Mouse (Mus musculus): ENCODE results near the gene Tomm40. TPM values are rescaled to one million over a fixed set of nuclear protein-coding genes. Genes with fewer than 3 reads are reported as not detected.

Tomm40 gene
- 128 and 146 TPM in 2 replicates for polyA plus RNA-seq (2015; fragmentation: Nextera tagmentation; extraction: Ambion mirVana)

DNA sequence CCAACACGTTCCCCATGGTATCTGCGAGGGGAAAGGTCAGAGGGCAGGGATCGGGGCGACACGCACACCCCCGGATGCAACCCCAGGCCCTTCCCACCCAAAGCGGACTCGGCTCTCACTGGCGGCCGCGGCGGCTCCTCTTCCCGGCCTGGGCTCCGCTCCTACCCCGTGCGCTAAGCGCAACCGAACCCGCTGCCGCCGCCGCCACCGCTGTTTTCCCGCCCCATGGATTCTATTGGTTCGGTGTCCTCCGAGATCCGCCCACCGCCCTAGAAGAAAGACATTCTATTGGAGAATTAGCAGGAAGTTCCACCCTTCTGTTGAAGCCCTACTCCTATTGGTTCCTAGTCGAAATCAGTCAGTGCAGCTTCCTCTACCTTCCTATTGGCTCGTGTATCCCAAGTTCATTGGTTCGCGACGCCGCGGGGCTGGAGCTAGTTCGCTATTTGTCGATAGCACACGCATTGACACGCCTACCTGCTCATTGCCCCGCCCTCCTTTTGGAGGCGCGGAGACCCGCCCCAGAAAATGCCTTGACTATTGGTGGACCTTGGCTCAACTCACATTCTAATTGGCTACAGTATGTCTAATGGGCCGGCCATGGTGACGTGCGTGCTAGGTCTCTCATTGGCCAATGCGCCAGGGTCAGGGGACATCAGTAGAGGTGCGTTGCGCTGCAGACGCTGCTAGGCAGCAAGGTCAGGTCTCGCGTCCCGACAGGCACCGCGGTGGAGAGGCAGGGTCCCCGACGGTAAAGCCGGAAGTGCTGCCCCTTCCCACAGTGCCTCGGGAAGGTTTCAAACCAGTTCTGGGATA lies at the start of gene Tomm40:
Gene Tomm40, minus strand, starts transcription at position 200 of the 816 bp plus-strand sequence.
- peak within 1 kb of the TSS; percentile 85 for H3K27ac ChIP-seq (replicated peaks)
- H3K27me3 ChIP-seq (replicated peaks), result no peaks in the 10 kb centered on the region
- peak; percentile 97 for ATAC-seq (ENCODE audit: extremely low read depth, insufficient number of reproducible peaks, low FRiP score, low TSS enrichment)
- WGBS, result under 1% methylated on average over 52 of the region's 59 CpGs
- H3K36me3 ChIP-seq, result peaks cover 72% of the 10 kb centered on the region
- peak within 1 kb of the TSS; percentile 96 for H3K4me3 ChIP-seq
- peak within 1 kb of the TSS; percentile 93 for H3K4me2 ChIP-seq
- peaks cover 25% of the 10 kb centered on the region for H3K4me1 ChIP-seq
- H3K9ac ChIP-seq, result peak within 1 kb of the TSS; percentile 98
- peaks cover under 1% of the 10 kb centered on the region; the same call in 1 of the 2 replicates for H3K9me3 ChIP-seq

DNA sequence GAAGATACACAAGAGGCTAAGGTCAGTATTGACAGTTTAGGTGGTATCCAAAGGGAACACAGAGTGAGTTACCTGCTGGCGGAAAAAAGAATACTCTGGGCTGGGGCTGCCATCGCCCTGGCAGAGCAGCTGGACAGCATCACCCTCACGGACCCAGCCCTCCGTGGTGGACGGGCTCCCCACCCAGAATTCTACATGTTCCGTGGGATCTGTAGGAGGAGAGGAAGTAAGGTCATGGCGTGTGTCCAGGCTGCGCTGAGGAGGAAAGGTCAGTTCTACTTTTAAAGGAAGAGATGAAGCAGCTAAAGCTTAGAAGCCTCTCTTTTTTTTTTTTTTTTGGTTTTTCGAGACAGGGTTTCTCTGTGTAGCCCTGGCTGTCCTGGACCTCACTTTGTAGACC lies 49.3 kb upstream of the Tomm40 start:
- no peak overlapping the region for H3K27ac ChIP-seq (replicated peaks)
- no peak overlapping the region for H3K4me3 ChIP-seq
- H3K36me3 ChIP-seq, result peaks cover 82% of the 10 kb centered on the region
- no peaks in the 10 kb centered on the region for H3K27me3 ChIP-seq (replicated peaks)
- peaks cover 51% of the 10 kb centered on the region for H3K4me1 ChIP-seq
- ATAC-seq (ENCODE audit: extremely low read depth, insufficient number of reproducible peaks, low FRiP score, low TSS enrichment), result no peak
- WGBS, result 72% methylated on average over 9 of the region's 9 CpGs
- H3K4me2 ChIP-seq, result no peak overlapping the region
- H3K9ac ChIP-seq, result no peak overlapping the region
- no peaks in the 10 kb centered on the region for H3K9me3 ChIP-seq

- Histone ChIP-seq H3K4me3 (no peak overlapping the region), H3K27ac (replicated peaks) (no peak overlapping the region), H3K9ac (no peak overlapping the region), H3K4me2 (no peak overlapping the region), H3K36me3 (peaks cover 88% of the 10 kb centered on the region), H3K27me3 (replicated peaks) (no peaks in the 10 kb centered on the region), H3K4me1 (peaks cover 49% of the 10 kb centered on the region), H3K9me3 (no peaks in the 10 kb centered on the region)
- 77% methylated on average over 13 of the region's 13 CpGs for WGBS
- no peak for ATAC-seq (ENCODE audit: extremely low read depth, insufficient number of reproducible peaks, low FRiP score, low TSS enrichment)
Observed at GRCm38 (mm10) chr7:19763829-19764477, 48.7 kb upstream of the Tomm40 start.

GRCm38 (mm10) chr7:19762283-19762682 lies 47.0 kb upstream of the Tomm40 start:
- H3K36me3 ChIP-seq, result peaks cover 96% of the 10 kb centered on the region
- peaks cover 41% of the 10 kb centered on the region for H3K4me1 ChIP-seq
- H3K4me3 ChIP-seq, result no peak overlapping the region
- no peaks in the 10 kb centered on the region for H3K27me3 ChIP-seq (replicated peaks)
- H3K27ac ChIP-seq (replicated peaks), result peak overlapping the region; percentile 76
- no peak overlapping the region for H3K4me2 ChIP-seq
- WGBS, result 35% methylated on average over 11 of the region's 11 CpGs
- ATAC-seq (ENCODE audit: extremely low read depth, insufficient number of reproducible peaks, low FRiP score, low TSS enrichment), result 0 out of 2 replicates have a peak, but pooled peaks have one; percentile 29
- peak overlapping the region; percentile 69 for H3K9ac ChIP-seq
- H3K9me3 ChIP-seq, result no peaks in the 10 kb centered on the region

DNA sequence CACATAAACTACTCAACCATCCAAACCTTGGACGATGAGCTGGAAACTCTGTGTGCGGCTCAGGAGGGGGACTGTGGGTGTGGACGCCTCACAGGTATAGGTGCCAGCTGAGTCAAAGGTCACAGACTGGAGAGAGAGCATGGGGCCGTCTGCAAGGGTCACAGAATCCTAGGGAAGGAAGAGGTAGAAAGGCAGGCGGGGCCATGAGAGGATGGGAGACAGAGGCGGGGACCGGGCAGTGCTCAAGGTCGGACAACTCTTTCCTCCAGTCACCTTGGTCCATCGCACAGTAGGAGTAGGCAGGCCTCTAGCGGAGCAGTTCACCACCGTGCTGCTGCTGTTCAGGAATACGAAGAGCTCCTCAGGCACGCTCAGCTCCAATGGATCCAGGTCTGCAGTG lies 44.8 kb upstream of the Tomm40 start:
- H3K27me3 ChIP-seq (replicated peaks), result no peaks in the 10 kb centered on the region
- 0 out of 2 replicates have a peak overlapping the region, but pooled peaks have one; percentile 11 for H3K4me2 ChIP-seq
- WGBS, result 63% methylated on average over 13 of the region's 13 CpGs
- H3K4me1 ChIP-seq, result peaks cover 64% of the 10 kb centered on the region
- peaks cover 73% of the 10 kb centered on the region for H3K36me3 ChIP-seq
- peak overlapping the region; percentile 82 for H3K27ac ChIP-seq (replicated peaks)
- H3K4me3 ChIP-seq, result no peak overlapping the region
- no peak for ATAC-seq (ENCODE audit: extremely low read depth, insufficient number of reproducible peaks, low FRiP score, low TSS enrichment)
- no peaks in the 10 kb centered on the region for H3K9me3 ChIP-seq
- peak overlapping the region; percentile 1; the same call in 1 of the 2 replicates for H3K9ac ChIP-seq

DNA sequence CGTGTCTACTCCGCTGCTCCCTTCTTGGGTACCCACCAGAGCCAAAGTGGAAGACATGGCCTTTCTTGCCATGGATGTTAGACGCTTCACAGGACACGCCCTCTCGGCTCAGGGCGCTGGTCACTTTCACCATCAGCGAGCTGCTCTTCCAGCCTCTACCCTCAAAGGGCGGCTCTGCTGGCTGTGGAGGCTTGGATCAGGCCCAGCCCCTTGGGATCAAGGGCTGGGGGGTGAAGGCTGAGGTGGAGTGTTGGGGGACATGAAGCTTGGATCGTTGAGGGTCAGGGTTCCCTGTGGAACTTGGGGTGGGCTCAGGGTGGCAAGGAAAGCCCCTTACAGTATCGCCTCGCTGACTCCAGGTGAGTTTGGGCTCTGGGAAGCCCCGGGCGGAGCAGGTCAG lies 43.4 kb upstream of the Tomm40 start:
- Histone ChIP-seq H3K9me3 (no peaks in the 10 kb centered on the region), H3K27ac (replicated peaks) (0 out of 2 replicates have a peak overlapping the region, but pooled peaks have one; percentile 0), H3K4me1 (peaks cover 76% of the 10 kb centered on the region), H3K4me2 (no peak overlapping the region), H3K9ac (no peak overlapping the region), H3K4me3 (no peak overlapping the region), H3K27me3 (replicated peaks) (no peaks in the 10 kb centered on the region), H3K36me3 (peaks cover 59% of the 10 kb centered on the region)
- ATAC-seq (ENCODE audit: extremely low read depth, insufficient number of reproducible peaks, low FRiP score, low TSS enrichment), result no peak
- 79% methylated on average over 13 of the region's 13 CpGs for WGBS

DNA sequence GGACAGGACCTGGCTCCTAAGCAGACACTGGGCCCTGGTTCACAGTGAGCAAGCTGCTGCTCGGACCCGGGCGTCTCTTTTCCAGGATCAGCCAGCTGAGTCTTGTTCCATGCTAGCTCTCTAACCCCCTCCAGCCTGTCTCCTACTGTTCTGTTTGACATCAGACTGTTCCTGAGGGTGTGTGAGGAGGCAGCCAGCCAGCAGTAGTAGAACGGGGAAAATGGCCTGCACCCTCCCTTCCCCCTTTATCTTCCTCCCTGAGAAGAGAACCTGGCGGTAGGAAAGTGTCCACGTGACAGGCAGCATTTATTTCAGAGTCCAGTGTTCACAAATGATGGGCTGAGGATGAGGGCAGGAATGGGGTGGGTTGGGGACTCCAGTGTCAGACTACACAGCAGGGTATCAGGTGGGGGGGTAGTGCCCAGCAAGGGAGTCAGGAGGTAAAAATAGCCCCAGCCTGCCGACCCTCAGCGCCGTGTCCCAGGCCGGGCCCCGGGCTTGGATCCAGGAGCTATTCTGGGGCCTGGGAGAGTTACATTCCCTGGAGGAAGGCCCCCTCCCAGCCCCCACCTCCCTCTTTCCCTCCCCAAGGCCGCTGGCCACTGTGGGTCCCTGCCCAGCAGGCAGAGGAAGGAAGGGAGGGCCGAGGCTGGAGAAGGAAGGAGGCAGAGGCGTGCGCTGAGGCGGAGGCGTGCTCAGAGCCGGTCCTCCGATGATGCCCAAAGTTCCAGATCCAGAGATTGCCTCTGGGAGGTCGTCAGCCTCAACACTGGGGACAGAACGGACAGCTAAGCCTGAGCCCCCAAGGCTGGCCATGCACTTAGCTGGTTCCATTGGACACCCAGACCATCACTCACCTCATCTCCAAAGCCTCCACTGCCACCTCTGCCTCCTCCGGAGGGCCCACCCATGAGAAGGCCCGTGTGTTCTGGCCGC lies 40.9 kb upstream of the Tomm40 start:
- peak; percentile 75 for ATAC-seq (ENCODE audit: extremely low read depth, insufficient number of reproducible peaks, low FRiP score, low TSS enrichment)
- peaks cover 36% of the 10 kb centered on the region for H3K36me3 ChIP-seq
- peak overlapping the region; percentile 52 for H3K4me2 ChIP-seq
- H3K27me3 ChIP-seq (replicated peaks), result no peaks in the 10 kb centered on the region
- no peaks in the 10 kb centered on the region for H3K9me3 ChIP-seq
- WGBS, result 23% methylated on average over 24 of the region's 24 CpGs
- peak overlapping the region; percentile 25 for H3K4me3 ChIP-seq
- H3K4me1 ChIP-seq, result peaks cover 68% of the 10 kb centered on the region
- H3K9ac ChIP-seq, result peak overlapping the region; percentile 73
- H3K27ac ChIP-seq (replicated peaks), result peak overlapping the region; percentile 99

- H3K27me3 ChIP-seq (replicated peaks), result no peaks in the 10 kb centered on the region
- 81% methylated on average over 2 of the region's 2 CpGs for WGBS
- no peaks in the 10 kb centered on the region for H3K9me3 ChIP-seq
- H3K4me1 ChIP-seq, result peaks cover 66% of the 10 kb centered on the region
- peaks cover 25% of the 10 kb centered on the region for H3K36me3 ChIP-seq
- no peak for ATAC-seq (ENCODE audit: extremely low read depth, insufficient number of reproducible peaks, low FRiP score, low TSS enrichment)
- H3K9ac ChIP-seq, result peak overlapping the region; percentile 73
- H3K4me2 ChIP-seq, result peak overlapping the region; percentile 52
- H3K27ac ChIP-seq (replicated peaks), result peak overlapping the region; percentile 99
- no peak overlapping the region for H3K4me3 ChIP-seq
Observed at GRCm38 (mm10) chr7:19755008-19755407, 39.8 kb upstream of the Tomm40 start.

- 77% methylated on average over 1 of the region's 1 CpGs for WGBS
- Histone ChIP-seq H3K4me1 (peaks cover 59% of the 10 kb centered on the region), H3K9ac (peak overlapping the region; percentile 50; the same call in 1 of the 2 replicates), H3K27ac (replicated peaks) (peak overlapping the region; percentile 99), H3K27me3 (replicated peaks) (no peaks in the 10 kb centered on the region), H3K9me3 (no peaks in the 10 kb centered on the region), H3K4me2 (no peak overlapping the region), H3K36me3 (peaks cover 15% of the 10 kb centered on the region), H3K4me3 (no peak overlapping the region)
- no peak for ATAC-seq (ENCODE audit: extremely low read depth, insufficient number of reproducible peaks, low FRiP score, low TSS enrichment)
Observed at GRCm38 (mm10) chr7:19754065-19754464, 38.8 kb upstream of the Tomm40 start.

DNA sequence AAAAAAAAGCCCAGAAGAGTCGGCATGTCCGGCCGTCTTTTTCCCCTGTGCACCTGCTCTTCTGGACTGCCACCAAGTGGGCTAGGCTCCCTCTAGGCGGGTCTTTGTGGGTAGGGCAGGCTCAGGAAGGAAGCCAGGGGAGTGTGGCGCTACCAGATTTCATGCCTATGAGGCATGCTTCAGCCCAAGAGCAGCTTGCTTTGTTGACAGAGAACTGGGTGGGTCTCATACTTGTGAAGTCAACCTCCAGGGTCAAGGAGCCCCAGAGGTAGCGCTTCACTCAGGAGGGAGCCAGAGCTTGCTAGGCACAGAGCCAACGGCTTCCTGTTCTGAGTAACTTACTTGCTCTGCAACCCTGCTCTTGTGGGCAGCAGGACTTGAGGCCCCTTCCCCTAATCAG lies 38.3 kb upstream of the Tomm40 start:
- Histone ChIP-seq H3K27me3 (replicated peaks) (no peaks in the 10 kb centered on the region), H3K4me2 (no peak overlapping the region), H3K4me3 (no peak overlapping the region), H3K9ac (peak overlapping the region; percentile 50; the same call in 1 of the 2 replicates), H3K9me3 (no peaks in the 10 kb centered on the region), H3K4me1 (peaks cover 54% of the 10 kb centered on the region), H3K36me3 (peaks cover 11% of the 10 kb centered on the region), H3K27ac (replicated peaks) (peak overlapping the region; percentile 99)
- WGBS, result 62% methylated on average over 7 of the region's 7 CpGs
- ATAC-seq (ENCODE audit: extremely low read depth, insufficient number of reproducible peaks, low FRiP score, low TSS enrichment), result no peak

Measured in heart, embryonic 13.5 days (tissue).